Mouse (Mus musculus) c-Kit-positive CD71-negative TER-119-negative erythroid progenitor cells, embryonic 14.5 days (primary cell): ENCODE data around the gene Als2.

Experiments
- DNase-seq: peaks from one replicate; pipeline ENCODE4 v3.0.0-alpha.2; 2013; ENCODE audit warnings: low read depth

Als2 gene

GRCm38 (mm10) chr1:59212076-59212779 is 24.8 kb downstream of the Als2 start:
- no peak for DNase-seq

GRCm38 (mm10) chr1:59211651-59212050 is 25.4 kb downstream of the Als2 start:
- no peak for DNase-seq

GRCm38 (mm10) chr1:59208331-59208730 is 28.7 kb downstream of the Als2 start:
- no peak for DNase-seq

- no peak for DNase-seq
These were observed 32.5 kb downstream of the Als2 start for GRCm38 (mm10) chr1:59204489-59204888.

- no peak for DNase-seq
These were observed 34.7 kb downstream of the Als2 start for GRCm38 (mm10) chr1:59202367-59202766.

- DNase-seq: no peak
These were observed 35.5 kb downstream of the Als2 start for GRCm38 (mm10) chr1:59201561-59201960.

- DNase-seq: no peak
These were observed 36.1 kb downstream of the Als2 start for GRCm38 (mm10) chr1:59200960-59201359.

GRCm38 (mm10) chr1:59194979-59195378 is 42.1 kb downstream of the Als2 start:
- no peak for DNase-seq

GRCm38 (mm10) chr1:59187786-59188185 is 49.2 kb downstream of the Als2 start:
- DNase-seq: no peak

GRCm38 (mm10) chr1:59186317-59186716 is 50.7 kb downstream of the Als2 start:
- no peak for DNase-seq

GRCm38 (mm10) chr1:59185410-59185809 is 51.6 kb downstream of the Als2 start:
- DNase-seq: no peak

GRCm38 (mm10) chr1:59183045-59183444 is 54.0 kb downstream of the Als2 start:
- DNase-seq: no peak

GRCm38 (mm10) chr1:59182373-59182772 is 54.7 kb downstream of the Als2 start:
- no peak for DNase-seq

GRCm38 (mm10) chr1:59180003-59180402 is 57.0 kb downstream of the Als2 start:
- no peak for DNase-seq

GRCm38 (mm10) chr1:59178401-59178800 is 58.6 kb downstream of the Als2 start:
- DNase-seq: no peak

GRCm38 (mm10) chr1:59174514-59175373 is 62.3 kb downstream of the Als2 start:
- DNase-seq: no peak

- peak; percentile 16 for DNase-seq
These were observed 64.0 kb downstream of the Als2 start for GRCm38 (mm10) chr1:59173023-59173422.

GRCm38 (mm10) chr1:59171875-59172274 is 65.2 kb downstream of the Als2 start:
- DNase-seq: peak; percentile 16

- no peak for DNase-seq
These were observed 66.7 kb downstream of the Als2 start for GRCm38 (mm10) chr1:59170290-59170689.

GRCm38 (mm10) chr1:59169586-59169985 is 67.4 kb downstream of the Als2 start:
- no peak for DNase-seq

- no peak for DNase-seq
These were observed 68.5 kb downstream of the Als2 start for GRCm38 (mm10) chr1:59168556-59168955.

- DNase-seq: no peak
These were observed 69.2 kb downstream of the Als2 start for GRCm38 (mm10) chr1:59167654-59168425.
